Mouse (Mus musculus) liver, embryonic 16.5 days (tissue): ENCODE measurements around the gene Best1. TPM values are rescaled to one million over a fixed set of nuclear protein-coding genes. Genes with fewer than 3 reads are reported as not detected.

Source experiments
- ATAC-seq: fragments of 200-750 bp; cut with Nextera tagmentation; 2 replicates; pipeline ENCODE4 v1.8.0; 2017; ENCODE audit warnings: low read depth, mild to moderate bottlenecking, moderate number of reproducible peaks, moderate library complexity
- H3K27ac ChIP-seq: fragments of 300-500 bp; sonication (generic); 2 replicates; pipeline ENCODE4 v1.5.1; 2014; ENCODE audit warnings: mild to moderate bottlenecking, low read length
- H3K27me3 ChIP-seq: fragments of 300-500 bp; sonication (generic); 2 replicates; pipeline ENCODE4 v1.6.1; 2014; ENCODE audit warnings: low read depth, low read length, mixed read lengths; ENCODE audit not compliant: control insufficient read depth, insufficient read depth
- H3K36me3 ChIP-seq: fragments of 300-500 bp; sonication (generic); 2 replicates; pipeline ENCODE4 v1.6.1; 2014; ENCODE audit warnings: mild to moderate bottlenecking; ENCODE audit not compliant: control insufficient read depth, insufficient read depth
- H3K4me1 ChIP-seq: fragments of 300-500 bp; sonication (generic); 2 replicates; pipeline ENCODE4 v1.6.1; 2014; ENCODE audit warnings: low read depth, low read length, mixed read lengths; ENCODE audit not compliant: control insufficient read depth
- H3K4me2 ChIP-seq: fragments of 300-500 bp; sonication (generic); 2 replicates; pipeline ENCODE4 v1.6.1; 2014; ENCODE audit warnings: low read depth, low read length, mixed read lengths
- H3K4me3 ChIP-seq: fragments of 300-500 bp; sonication (generic); 2 replicates; pipeline ENCODE4 v1.5.1; 2014; ENCODE audit warnings: low read depth, mild to moderate bottlenecking, low read length
- H3K9ac ChIP-seq: fragments of 300-500 bp; sonication (generic); 2 replicates; pipeline ENCODE4 v1.6.1; 2014; ENCODE audit warnings: low read depth, low read length
- H3K9me3 ChIP-seq: fragments of 300-500 bp; sonication (generic); replicated peaks from 2 replicates; pipeline ENCODE4 v1.6.1; 2016; ENCODE audit warnings: low read length; ENCODE audit not compliant: control insufficient read depth
- WGBS: fragments of 180-500 bp; shearing (Covaris S2); extraction: QIAGEN DNeasy Blood & Tissue Kit; methylation state at CpG from one replicate; pipeline ENCODE4 v1.1.7; 2014; ENCODE audit not compliant: insufficient replicate concordance; 5-methylcytosine and 5-hydroxymethylcytosine counted together
- polyA plus RNA-seq: library from polyadenylated mRNA; unstranded; fragments of >200 nt; fragmentation: Nextera tagmentation; extraction: Ambion mirVana; gene quantifications from 2 replicates; pipeline ENCODE4 v1.2.1, GENCODE M21; 2015

Best1 gene
- polyA plus RNA-seq, 1 experiment from 2014 or later, result 0.13 TPM

- no peaks in the 10 kb centered on the region for H3K36me3 ChIP-seq
- H3K4me3 ChIP-seq, result no peak overlapping the region
- no peaks in the 10 kb centered on the region for H3K9me3 ChIP-seq
- H3K27ac ChIP-seq, result no peak overlapping the region
- no peak overlapping the region for H3K9ac ChIP-seq
- H3K27me3 ChIP-seq, result no peaks in the 10 kb centered on the region
- no peak overlapping the region for H3K4me2 ChIP-seq
- H3K4me1 ChIP-seq, result peaks cover 40% of the 10 kb centered on the region
- no peak for ATAC-seq
- 66% methylated on average over 3 of the region's 3 CpGs for WGBS
These were observed 48.5 kb downstream of the Best1 start for GRCm38 (mm10) chr19:9952912-9953311.

- no peak for ATAC-seq
- no peak overlapping the region for H3K27ac ChIP-seq
- peaks cover 35% of the 10 kb centered on the region for H3K4me1 ChIP-seq
- H3K9ac ChIP-seq, result no peak overlapping the region
- H3K9me3 ChIP-seq, result no peaks in the 10 kb centered on the region
- H3K27me3 ChIP-seq, result no peaks in the 10 kb centered on the region
- H3K36me3 ChIP-seq, result no peaks in the 10 kb centered on the region
- H3K4me3 ChIP-seq, result no peak overlapping the region
- WGBS, result 43% methylated on average over 3 of the region's 3 CpGs
- no peak overlapping the region for H3K4me2 ChIP-seq
These were observed 49.0 kb downstream of the Best1 start for GRCm38 (mm10) chr19:9952390-9952789.

GRCm38 (mm10) chr19:9946986-9947385 lies 54.4 kb downstream of the Best1 start:
- no peak overlapping the region for H3K27ac ChIP-seq
- H3K9ac ChIP-seq, result no peak overlapping the region
- H3K4me3 ChIP-seq, result no peak overlapping the region
- H3K4me2 ChIP-seq, result no peak overlapping the region
- no peaks in the 10 kb centered on the region for H3K9me3 ChIP-seq
- H3K27me3 ChIP-seq, result no peaks in the 10 kb centered on the region
- H3K36me3 ChIP-seq, result no peaks in the 10 kb centered on the region
- WGBS, result 64% methylated on average over 3 of the region's 3 CpGs
- H3K4me1 ChIP-seq, result peaks cover 9% of the 10 kb centered on the region
- no peak for ATAC-seq

- Histone ChIP-seq H3K9me3 (no peaks in the 10 kb centered on the region), H3K4me1 (peaks cover 9% of the 10 kb centered on the region), H3K4me2 (no peak overlapping the region), H3K9ac (no peak overlapping the region), H3K27ac (no peak overlapping the region), H3K27me3 (no peaks in the 10 kb centered on the region), H3K4me3 (no peak overlapping the region), H3K36me3 (no peaks in the 10 kb centered on the region)
- ATAC-seq, result no peak
- 76% methylated on average over 8 of the region's 8 CpGs for WGBS
These were observed 55.5 kb downstream of the Best1 start for GRCm38 (mm10) chr19:9945800-9946564.

GRCm38 (mm10) chr19:9942539-9943533 lies 58.6 kb downstream of the Best1 start:
- Histone ChIP-seq H3K4me3 (no peak overlapping the region), H3K27ac (no peak overlapping the region), H3K4me1 (peaks cover 22% of the 10 kb centered on the region), H3K36me3 (no peaks in the 10 kb centered on the region), H3K9ac (no peak overlapping the region), H3K9me3 (no peaks in the 10 kb centered on the region), H3K4me2 (no peak overlapping the region), H3K27me3 (no peaks in the 10 kb centered on the region)
- 0 out of 2 replicates have a peak, but pooled peaks have one; percentile 17 for ATAC-seq
- 36% methylated on average over 10 of the region's 10 CpGs for WGBS

GRCm38 (mm10) chr19:9941809-9942208 lies 59.6 kb downstream of the Best1 start:
- peak; percentile 39 for ATAC-seq
- no peaks in the 10 kb centered on the region for H3K27me3 ChIP-seq
- H3K4me2 ChIP-seq, result no peak overlapping the region
- H3K4me1 ChIP-seq, result peaks cover 22% of the 10 kb centered on the region
- no peak overlapping the region for H3K27ac ChIP-seq
- no peak overlapping the region for H3K4me3 ChIP-seq
- H3K9me3 ChIP-seq, result no peaks in the 10 kb centered on the region
- H3K36me3 ChIP-seq, result no peaks in the 10 kb centered on the region
- no peak overlapping the region for H3K9ac ChIP-seq
- WGBS, result 42% methylated on average over 1 of the region's 1 CpGs

- Histone ChIP-seq H3K27me3 (no peaks in the 10 kb centered on the region), H3K4me3 (no peak overlapping the region), H3K9ac (no peak overlapping the region), H3K4me2 (no peak overlapping the region), H3K9me3 (no peaks in the 10 kb centered on the region), H3K36me3 (no peaks in the 10 kb centered on the region), H3K4me1 (peaks cover 22% of the 10 kb centered on the region), H3K27ac (no peak overlapping the region)
- ATAC-seq, result no peak
- 61% methylated on average over 4 of the region's 4 CpGs for whole genome bisulfite sequencing
These were observed 60.5 kb downstream of the Best1 start for GRCm38 (mm10) chr19:9940903-9941302.

GRCm38 (mm10) chr19:9939841-9940240 lies 61.6 kb downstream of the Best1 start:
- H3K4me1 ChIP-seq, result peaks cover 22% of the 10 kb centered on the region
- no peaks in the 10 kb centered on the region for H3K9me3 ChIP-seq
- H3K27me3 ChIP-seq, result no peaks in the 10 kb centered on the region
- H3K4me3 ChIP-seq, result no peak overlapping the region
- H3K4me2 ChIP-seq, result no peak overlapping the region
- H3K9ac ChIP-seq, result no peak overlapping the region
- H3K36me3 ChIP-seq, result no peaks in the 10 kb centered on the region
- ATAC-seq, result no peak
- WGBS, result 78% methylated on average over 7 of the region's 7 CpGs
- H3K27ac ChIP-seq, result no peak overlapping the region
